Mouse (Mus musculus) testis, adult 2 months (tissue): ENCODE measurements at regions not wholly inside any gene's neighbourhood (a gene's known extent, or its start where the extent isn't known, plus 50 kb on each side); places are given as distances from the start of the nearest gene placed in this dataset.

Experiments used
- CTCF ChIP-seq: fragments of 200-500 bp; IDR thresholded peaks from 2 replicates; pipeline ENCODE4 v1.5.1; 2012; ENCODE audit warnings: low read depth, mild to moderate bottlenecking, inconsistent platforms, low read length, moderate library complexity; ENCODE audit not compliant: control insufficient read depth, insufficient read depth, insufficient replicate concordance
- POLR2A ChIP-seq: fragments of 200-500 bp; IDR thresholded peaks from 2 replicates; pipeline ENCODE4 v1.6.1; 2012; ENCODE audit warnings: low read depth, mild to moderate bottlenecking, inconsistent platforms, low read length, moderate library complexity; ENCODE audit not compliant: control insufficient read depth

DNA sequence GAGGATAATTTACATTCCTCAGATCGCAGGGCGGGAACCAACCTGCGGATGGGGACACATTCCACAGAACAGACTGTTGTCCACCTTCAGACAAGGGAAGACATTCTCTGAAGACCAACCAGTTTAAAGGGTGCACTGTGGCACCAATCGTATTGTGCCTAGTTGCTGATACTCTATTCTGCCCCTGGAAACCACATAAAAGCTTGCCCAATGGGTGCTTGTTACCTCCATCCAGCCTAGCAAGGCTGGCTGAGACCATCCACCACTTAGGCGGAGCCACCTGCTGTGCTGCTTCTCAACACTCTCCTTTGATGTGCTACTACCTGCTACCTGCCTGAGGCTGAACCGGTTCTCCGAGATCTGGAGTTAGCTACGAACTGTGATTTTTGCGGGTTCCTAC lies 119.9 kb downstream of the Gnat3 start:
- TF ChIP-seq CTCF (no peak), POLR2A (no peak)
